Mouse (Mus musculus) kidney, embryonic 15.5 days (tissue): ENCODE data around the gene Tiparp. TPM values are rescaled to one million over a fixed set of nuclear protein-coding genes. Genes with fewer than 3 reads are reported as not detected.
A peak's percentile ranks its signal among the peaks of the same experiment; 100 is the strongest.

ENCODE experiments used
- ATAC-seq: fragments of 200-750 bp; cut with Nextera tagmentation; replicated peaks from 2 replicates; pipeline ENCODE4 v1.8.0; 2017; ENCODE audit warnings: moderate TSS enrichment; ENCODE audit not compliant: low FRiP score
- H3K27ac ChIP-seq: fragments of 300-500 bp; sonication (generic); 2 replicates; pipeline ENCODE4 v1.5.1; 2015; ENCODE audit warnings: mild to moderate bottlenecking, inconsistent platforms
- H3K27me3 ChIP-seq: fragments of 300-500 bp; sonication (generic); 2 replicates; pipeline ENCODE4 v1.6.1; 2015; ENCODE audit warnings: inconsistent platforms
- H3K36me3 ChIP-seq: fragments of 300-500 bp; sonication (generic); 2 replicates; pipeline ENCODE4 v1.6.1; 2015; ENCODE audit warnings: inconsistent platforms
- H3K4me1 ChIP-seq: fragments of 300-500 bp; sonication (generic); 2 replicates; pipeline ENCODE4 v1.6.1; 2015; ENCODE audit warnings: inconsistent platforms
- H3K4me2 ChIP-seq: fragments of 300-500 bp; sonication (generic); 2 replicates; pipeline ENCODE4 v1.6.1; 2015; ENCODE audit warnings: moderate library complexity, mild to moderate bottlenecking, inconsistent platforms
- H3K4me3 ChIP-seq: fragments of 300-500 bp; sonication (generic); replicated peaks from 2 replicates; pipeline ENCODE4 v1.5.1; 2015; ENCODE audit warnings: mild to moderate bottlenecking, inconsistent platforms
- H3K9ac ChIP-seq: fragments of 300-500 bp; sonication (generic); 2 replicates; pipeline ENCODE4 v1.6.1; 2015; ENCODE audit warnings: mild to moderate bottlenecking, inconsistent platforms
- H3K9me3 ChIP-seq: fragments of 300-500 bp; sonication (generic); replicated peaks from 2 replicates; pipeline ENCODE4 v1.6.1; 2016; ENCODE audit warnings: inconsistent platforms
- WGBS: fragments of 180-500 bp; shearing (Covaris S2); methylation state at CpG from one replicate; pipeline ENCODE4 v1.1.7; 2015; ENCODE audit warnings: mixed read lengths; 5-methylcytosine and 5-hydroxymethylcytosine counted together
- polyA plus RNA-seq: library from polyadenylated mRNA; unstranded; fragments of >200 nt; fragmentation: Nextera tagmentation; extraction: Ambion mirVana; gene quantifications from 2 replicates; pipeline ENCODE4 v1.2.1, GENCODE M21; 2015

Gene Tiparp
- polyA plus RNA-seq, 1 experiment from 2014 or later = 29.5 TPM

DNA sequence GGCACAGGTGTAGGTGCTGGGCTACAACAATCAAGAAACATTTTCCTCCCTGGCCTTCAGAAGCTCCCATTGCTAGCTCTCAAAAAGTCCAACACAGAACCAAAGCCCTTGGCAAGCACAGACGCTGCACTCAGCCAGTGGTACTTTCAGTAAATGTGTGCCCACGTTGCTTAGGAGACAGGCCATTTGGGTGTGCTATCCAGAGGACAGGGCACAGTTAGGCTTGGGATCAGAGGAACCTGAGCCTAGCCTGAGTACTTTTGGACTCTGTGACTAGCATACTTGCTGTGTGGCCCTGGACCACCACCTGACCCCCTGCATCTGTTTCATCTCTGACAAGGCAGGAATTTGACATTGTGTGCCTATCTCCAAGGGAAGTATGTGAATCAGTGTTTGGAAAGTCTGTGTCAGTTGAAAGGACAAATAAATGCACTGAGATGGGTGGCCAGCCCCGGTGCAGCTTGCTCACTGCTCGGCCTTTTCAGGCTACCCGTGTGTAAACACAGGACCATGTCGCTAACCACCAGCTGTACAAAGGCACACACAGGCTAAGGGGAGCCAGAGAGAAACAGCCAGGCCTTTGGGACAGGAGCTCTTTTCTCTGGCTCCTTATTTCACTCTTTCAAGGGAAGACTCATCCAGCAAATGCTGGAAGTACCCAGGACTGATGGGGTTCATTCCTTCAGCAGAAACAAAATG is 35.9 kb downstream of the Tiparp start:
- H3K9me3 ChIP-seq = no peaks in the 10 kb centered on the region
- no peaks in the 10 kb centered on the region for H3K4me1 ChIP-seq
- no peak overlapping the region for H3K27ac ChIP-seq
- no peaks in the 10 kb centered on the region for H3K36me3 ChIP-seq
- H3K27me3 ChIP-seq = no peaks in the 10 kb centered on the region
- no peak overlapping the region for H3K9ac ChIP-seq
- H3K4me2 ChIP-seq = no peak overlapping the region
- WGBS = 63% methylated on average over 6 of the region's 6 CpGs
- no peak overlapping the region for H3K4me3 ChIP-seq
- ATAC-seq = no peak

DNA sequence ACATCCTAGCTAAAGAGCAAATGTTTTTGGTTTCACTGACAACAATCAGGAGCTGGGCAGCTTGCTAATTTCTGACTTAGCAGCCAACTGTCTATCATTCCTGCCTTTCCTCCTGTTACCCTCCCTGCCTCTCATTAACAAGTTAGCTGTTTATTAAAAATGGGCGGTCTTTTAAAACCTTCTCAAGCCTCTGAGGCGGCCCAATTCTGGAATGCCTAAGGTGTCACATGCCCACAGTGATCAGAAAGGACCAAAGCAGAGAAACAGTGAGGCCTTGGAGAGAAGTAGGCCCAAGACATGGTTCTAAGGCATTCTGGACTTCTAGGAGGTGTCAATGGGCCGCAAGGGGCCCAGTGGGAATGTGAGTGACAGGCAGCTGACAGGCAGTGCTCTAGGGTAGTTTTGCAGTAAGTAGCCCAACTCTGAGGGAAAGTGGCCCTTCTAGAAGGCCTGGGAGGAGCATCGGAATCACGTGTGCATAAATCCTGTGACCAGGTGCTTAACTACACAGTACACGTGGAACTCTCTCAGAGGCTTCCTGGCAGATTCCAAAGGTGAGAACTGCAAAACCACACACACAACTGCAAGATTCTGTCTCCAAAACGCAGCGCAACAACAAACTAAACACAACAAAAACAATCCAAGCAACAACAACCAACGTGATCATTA is 37.6 kb downstream of the Tiparp start:
- 71% methylated on average over 9 of the region's 9 CpGs for WGBS
- H3K4me2 ChIP-seq = no peak overlapping the region
- H3K4me1 ChIP-seq = no peaks in the 10 kb centered on the region
- H3K27me3 ChIP-seq = no peaks in the 10 kb centered on the region
- H3K27ac ChIP-seq = no peak overlapping the region
- no peak overlapping the region for H3K4me3 ChIP-seq
- H3K9me3 ChIP-seq = no peaks in the 10 kb centered on the region
- H3K36me3 ChIP-seq = no peaks in the 10 kb centered on the region
- no peak for ATAC-seq
- no peak overlapping the region for H3K9ac ChIP-seq

DNA sequence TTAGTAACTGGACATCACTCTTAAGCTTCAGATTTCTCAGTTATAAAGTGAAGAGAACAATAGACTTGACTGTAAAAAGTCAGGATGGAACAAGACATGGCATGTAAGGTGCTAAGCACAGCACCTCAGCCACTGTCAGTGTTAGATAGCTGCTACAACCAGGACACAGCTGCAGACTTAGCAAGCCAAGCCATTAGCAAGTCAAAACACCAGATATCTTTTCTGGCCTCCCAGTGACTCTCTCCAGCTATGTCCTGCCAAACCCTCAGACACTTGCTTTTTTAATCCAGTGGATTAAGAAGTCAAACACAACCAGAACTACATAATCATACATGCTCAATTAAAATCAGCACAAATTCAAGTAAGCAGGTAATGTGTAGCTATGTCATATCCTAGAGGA is 41.7 kb downstream of the Tiparp start:
- H3K27me3 ChIP-seq = no peaks in the 10 kb centered on the region
- no peaks in the 10 kb centered on the region for H3K36me3 ChIP-seq
- no peaks in the 10 kb centered on the region for H3K9me3 ChIP-seq
- ATAC-seq = no peak
- H3K4me2 ChIP-seq = no peak overlapping the region
- no peak overlapping the region for H3K27ac ChIP-seq
- no peaks in the 10 kb centered on the region for H3K4me1 ChIP-seq
- no peak overlapping the region for H3K4me3 ChIP-seq
- H3K9ac ChIP-seq = no peak overlapping the region

DNA sequence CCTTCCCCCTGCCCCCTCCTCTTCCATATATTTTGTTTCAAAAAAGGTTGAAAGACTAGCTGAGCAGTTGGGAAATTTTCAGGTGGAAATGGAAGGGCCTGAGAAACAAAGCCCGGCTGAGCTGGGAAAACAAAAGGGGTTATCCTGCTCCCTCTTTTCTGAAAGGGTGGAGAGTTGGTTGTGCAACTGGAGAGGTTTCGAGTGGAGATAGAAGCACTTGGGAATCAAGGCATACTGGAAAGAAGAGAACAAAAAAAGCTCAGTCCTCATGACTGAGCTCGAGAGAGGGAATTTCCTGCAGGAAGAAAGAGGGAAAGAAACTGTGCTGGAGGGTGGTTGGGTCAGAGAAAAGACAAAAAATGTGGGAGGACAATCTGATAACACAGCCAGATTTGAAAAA is 45.3 kb downstream of the Tiparp start:
- no peak overlapping the region for H3K27ac ChIP-seq
- no peak for ATAC-seq
- 58% methylated on average over 3 of the region's 3 CpGs for WGBS

DNA sequence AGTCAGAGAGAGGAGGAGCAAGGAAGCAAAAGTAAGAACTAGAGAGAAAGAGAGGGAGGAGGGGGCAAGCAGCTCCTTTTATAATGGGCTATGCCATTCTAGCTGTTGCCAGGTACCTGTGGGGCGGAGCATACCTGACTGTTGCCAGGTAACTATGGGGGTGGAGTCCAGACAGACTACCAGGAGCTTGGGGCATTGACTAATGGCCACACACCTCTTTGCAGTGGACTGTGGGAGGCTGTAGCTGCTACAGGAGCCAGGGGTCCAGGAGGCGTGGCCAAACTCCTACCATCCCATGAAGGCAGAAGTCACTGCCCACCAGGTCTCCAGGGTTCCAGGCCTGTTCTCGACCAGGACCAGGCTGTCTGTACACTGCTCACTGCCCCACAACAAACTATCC is 49.4 kb downstream of the Tiparp start:
- ATAC-seq = peak; percentile 60; the same call in 1 of the 2 replicates
- no peak overlapping the region for H3K4me2 ChIP-seq
- H3K27me3 ChIP-seq = no peaks in the 10 kb centered on the region
- WGBS = 84% methylated on average over 3 of the region's 3 CpGs
- no peaks in the 10 kb centered on the region for H3K36me3 ChIP-seq
- no peaks in the 10 kb centered on the region for H3K9me3 ChIP-seq
- H3K4me1 ChIP-seq = no peaks in the 10 kb centered on the region
- H3K27ac ChIP-seq = no peak overlapping the region
- no peak overlapping the region for H3K9ac ChIP-seq
- H3K4me3 ChIP-seq = no peak overlapping the region

More for the DNA sequence above, 45.3 kb downstream of the Tiparp start:
- no peak overlapping the region for H3K9ac ChIP-seq
- no peak overlapping the region for H3K4me3 ChIP-seq
- H3K4me1 ChIP-seq = no peaks in the 10 kb centered on the region
- no peaks in the 10 kb centered on the region for H3K9me3 ChIP-seq
- H3K36me3 ChIP-seq = no peaks in the 10 kb centered on the region
- H3K27me3 ChIP-seq = no peaks in the 10 kb centered on the region
- no peak overlapping the region for H3K4me2 ChIP-seq

DNA sequence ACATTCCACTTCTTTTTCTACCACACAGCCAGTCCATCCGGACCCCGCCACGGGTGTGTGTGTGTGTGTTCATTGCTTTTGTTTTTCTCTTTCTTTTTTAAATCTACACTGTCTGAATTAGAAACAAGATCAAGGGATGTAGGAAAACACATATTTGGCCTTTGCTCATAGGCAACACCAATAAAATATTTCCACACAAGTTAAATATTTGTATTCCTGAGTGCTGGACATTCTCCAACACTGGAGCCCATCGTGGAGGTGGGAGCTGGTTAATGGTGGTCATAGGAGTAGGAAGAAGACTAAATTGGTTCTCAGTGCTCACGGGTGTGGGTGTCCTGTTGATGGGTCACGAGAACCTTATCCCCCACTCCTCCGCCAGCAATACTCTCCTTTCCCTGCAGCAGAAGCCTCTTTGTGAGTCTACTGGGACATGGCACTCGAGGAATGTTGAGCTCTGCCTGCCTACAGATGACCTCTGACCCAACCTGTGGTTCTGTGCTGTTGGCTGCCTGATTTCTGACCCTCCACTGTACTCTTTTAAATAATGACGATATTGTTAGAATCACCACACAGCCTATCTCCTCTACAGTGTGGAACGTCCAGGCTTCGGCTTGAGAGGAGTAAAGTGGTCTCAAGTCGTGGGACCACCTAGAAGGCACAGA is 51.2 kb downstream of the Tiparp start:
- no peaks in the 10 kb centered on the region for H3K36me3 ChIP-seq
- no peaks in the 10 kb centered on the region for H3K9me3 ChIP-seq
- H3K9ac ChIP-seq = no peak overlapping the region
- no peak overlapping the region for H3K4me3 ChIP-seq
- WGBS = 66% methylated on average over 12 of the region's 12 CpGs
- H3K4me2 ChIP-seq = no peak overlapping the region
- no peaks in the 10 kb centered on the region for H3K27me3 ChIP-seq
- no peak for ATAC-seq
- no peak overlapping the region for H3K27ac ChIP-seq
- no peaks in the 10 kb centered on the region for H3K4me1 ChIP-seq

DNA sequence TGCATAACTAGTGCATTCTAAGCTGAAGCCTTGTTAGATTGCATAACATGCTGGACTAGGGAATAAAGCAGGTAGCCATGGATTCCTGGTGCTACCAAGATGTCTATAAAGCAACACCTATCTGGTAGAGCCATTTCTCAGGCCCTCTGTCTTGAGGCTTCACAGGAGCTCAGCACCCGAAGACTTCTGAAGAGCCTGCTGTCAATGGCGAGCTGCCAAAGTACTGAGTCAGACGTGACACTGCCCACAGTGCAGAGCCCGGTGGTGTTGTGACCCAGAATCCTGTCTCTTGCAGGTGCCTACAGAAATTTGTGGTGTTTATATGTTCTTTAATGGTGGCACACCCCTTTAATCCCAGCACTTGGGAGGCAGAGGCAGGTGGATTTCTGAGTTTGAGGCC is 53.4 kb downstream of the Tiparp start:
- Histone ChIP-seq H3K9ac (no peak overlapping the region), H3K4me1 (peaks cover 9% of the 10 kb centered on the region), H3K27me3 (no peaks in the 10 kb centered on the region), H3K36me3 (no peaks in the 10 kb centered on the region), H3K27ac (no peak overlapping the region), H3K4me3 (no peak overlapping the region), H3K4me2 (no peak overlapping the region), H3K9me3 (no peaks in the 10 kb centered on the region)
- 75% methylated on average over 4 of the region's 4 CpGs for WGBS
- ATAC-seq = no peak

DNA sequence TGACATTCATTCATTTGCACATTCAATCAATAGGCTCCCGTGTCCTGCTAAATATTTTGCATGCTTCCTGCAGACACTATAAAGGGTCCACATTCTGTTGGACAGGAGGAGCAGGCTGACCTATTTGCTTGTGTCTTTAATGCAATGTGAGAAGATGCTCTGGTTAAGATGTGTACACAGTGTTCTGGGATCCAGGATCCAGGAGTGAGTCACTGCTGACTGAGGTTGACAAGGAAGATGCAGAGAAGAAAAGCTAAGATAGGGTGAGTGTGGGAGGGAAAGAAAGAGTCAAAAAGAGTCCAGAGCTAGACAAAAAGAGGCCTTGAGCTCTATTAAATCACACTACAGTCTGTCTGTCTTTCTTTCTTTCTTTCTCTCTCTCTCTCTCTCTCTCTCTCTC is 56.1 kb downstream of the Tiparp start:
- no peak overlapping the region for H3K27ac ChIP-seq
- no peak for ATAC-seq
- 78% methylated on average over 1 of the region's 1 CpGs for WGBS
- no peaks in the 10 kb centered on the region for H3K27me3 ChIP-seq
- peaks cover 18% of the 10 kb centered on the region for H3K4me1 ChIP-seq
- H3K36me3 ChIP-seq = no peaks in the 10 kb centered on the region
- H3K4me3 ChIP-seq = no peak overlapping the region
- no peak overlapping the region for H3K9ac ChIP-seq
- H3K9me3 ChIP-seq = no peaks in the 10 kb centered on the region
- no peak overlapping the region for H3K4me2 ChIP-seq

DNA sequence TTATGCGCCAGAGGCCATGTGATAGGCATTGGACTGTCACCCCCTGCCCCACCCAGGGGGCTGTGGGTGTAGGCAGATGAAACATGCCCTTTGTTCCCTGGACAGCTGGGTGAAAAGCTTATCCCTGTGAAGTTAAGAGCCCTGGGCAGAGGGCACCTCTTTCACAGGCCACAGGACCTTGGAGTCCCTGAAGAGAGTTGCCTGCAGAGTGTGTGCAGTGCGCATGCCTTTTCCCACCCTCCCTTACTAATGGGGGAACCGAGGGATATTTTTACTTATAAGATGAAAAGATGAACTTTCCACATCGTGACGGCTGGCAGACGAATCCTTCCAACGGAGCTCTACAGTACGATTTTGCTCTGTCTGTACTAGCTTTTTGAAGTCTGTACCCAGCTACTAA is 57.1 kb downstream of the Tiparp start:
- Histone ChIP-seq H3K27ac (no peak overlapping the region), H3K9ac (no peak overlapping the region), H3K27me3 (no peaks in the 10 kb centered on the region), H3K36me3 (no peaks in the 10 kb centered on the region), H3K4me1 (peaks cover 18% of the 10 kb centered on the region), H3K9me3 (no peaks in the 10 kb centered on the region), H3K4me3 (no peak overlapping the region), H3K4me2 (no peak overlapping the region)
- 76% methylated on average over 8 of the region's 8 CpGs for WGBS
- no peak for ATAC-seq

DNA sequence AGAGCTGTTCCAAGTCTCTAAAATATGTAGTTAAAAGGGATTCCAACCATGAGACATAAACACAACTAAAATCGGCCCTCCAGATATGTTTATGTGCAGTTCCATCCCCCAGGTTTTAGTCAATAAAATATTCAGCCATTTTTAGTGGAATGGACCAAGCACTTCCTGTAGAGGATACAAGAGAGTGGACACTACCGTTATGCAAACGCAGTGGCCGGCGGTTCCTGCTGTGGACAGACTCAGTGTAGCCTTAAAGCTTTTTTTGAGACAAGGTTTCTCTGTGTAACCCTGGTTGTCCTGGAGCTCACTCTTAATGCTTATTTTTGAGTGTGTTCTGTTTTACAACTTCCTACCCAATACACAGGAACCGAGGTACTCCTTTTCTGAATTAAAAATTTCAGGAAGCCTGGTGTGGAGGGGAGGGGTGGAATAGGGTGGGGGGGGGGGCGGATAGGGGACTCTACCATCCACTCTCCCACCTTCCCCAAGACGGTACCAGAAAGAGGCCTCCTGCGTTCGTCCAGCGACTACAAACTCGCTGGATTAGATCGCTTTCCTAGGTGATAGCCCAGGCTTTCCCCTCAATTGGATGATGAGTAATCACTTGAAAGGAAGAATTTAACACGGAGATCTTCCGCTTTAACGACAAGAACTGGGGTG is 57.7 kb downstream of the Tiparp start:
- WGBS = 35% methylated on average over 16 of the region's 16 CpGs
- H3K4me2 ChIP-seq = peak overlapping the region; percentile 67
- 0 out of 2 replicates have a peak overlapping the region, but pooled peaks have one; percentile 6 for H3K9ac ChIP-seq
- peak overlapping the region; percentile 35 for H3K4me3 ChIP-seq
- H3K36me3 ChIP-seq = no peaks in the 10 kb centered on the region
- H3K27me3 ChIP-seq = no peaks in the 10 kb centered on the region
- no peak overlapping the region for H3K27ac ChIP-seq
- no peak; the same call in 1 of the 2 replicates for ATAC-seq
- no peaks in the 10 kb centered on the region for H3K9me3 ChIP-seq
- H3K4me1 ChIP-seq = peaks cover 18% of the 10 kb centered on the region

DNA sequence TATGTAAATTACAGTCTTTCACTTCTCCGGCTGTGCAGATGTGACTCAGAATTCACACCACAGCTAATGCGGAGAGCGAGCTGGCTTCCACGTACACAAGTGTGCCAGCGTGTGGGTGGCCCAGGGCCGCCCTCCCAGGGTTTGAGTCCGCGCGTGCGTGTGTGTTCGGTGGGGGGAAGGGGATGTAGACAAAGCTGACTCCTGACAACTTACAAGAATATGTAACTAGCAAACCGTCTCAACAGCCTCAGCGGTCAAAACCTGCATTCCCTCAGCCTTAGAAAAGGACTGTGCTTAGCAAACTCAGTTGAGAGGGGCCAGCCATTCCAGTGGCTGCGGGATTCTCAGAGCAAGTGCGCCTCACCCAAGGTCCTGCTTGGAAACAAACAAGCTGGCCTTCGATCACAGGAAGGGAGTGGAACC is 58.3 kb downstream of the Tiparp start:
- peak; percentile 73 for ATAC-seq
- 7% methylated on average over 16 of the region's 16 CpGs for WGBS
- no peaks in the 10 kb centered on the region for H3K36me3 ChIP-seq
- peak overlapping the region; percentile 35 for H3K4me3 ChIP-seq
- peaks cover 18% of the 10 kb centered on the region for H3K4me1 ChIP-seq
- H3K4me2 ChIP-seq = peak overlapping the region; percentile 67
- no peaks in the 10 kb centered on the region for H3K27me3 ChIP-seq
- H3K27ac ChIP-seq = peak overlapping the region; percentile 0; the same call in 1 of the 2 replicates
- 0 out of 2 replicates have a peak overlapping the region, but pooled peaks have one; percentile 6 for H3K9ac ChIP-seq
- no peaks in the 10 kb centered on the region for H3K9me3 ChIP-seq

DNA sequence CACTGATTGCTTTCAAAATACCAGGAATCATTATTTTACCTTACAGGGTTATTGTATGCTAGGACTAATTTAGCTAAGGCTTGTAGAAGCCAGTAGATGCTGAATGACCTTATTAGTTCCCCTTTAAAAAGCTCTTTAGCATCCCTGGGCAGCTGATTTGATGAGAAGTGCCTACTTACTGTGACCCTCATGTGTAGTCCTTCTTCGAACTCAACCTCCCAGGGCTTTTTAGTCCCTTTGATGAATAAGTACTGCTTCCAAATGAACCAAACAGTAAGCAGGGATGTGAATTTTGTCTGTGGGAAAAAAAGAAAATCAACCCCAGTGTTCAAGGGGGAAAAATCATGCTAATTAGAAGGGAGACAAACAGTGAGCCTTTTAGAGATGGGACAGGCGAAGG is 58.8 kb downstream of the Tiparp start:
- peak overlapping the region; percentile 0; the same call in 1 of the 2 replicates for H3K27ac ChIP-seq
- H3K4me2 ChIP-seq = peak overlapping the region; percentile 67
- H3K4me1 ChIP-seq = peaks cover 18% of the 10 kb centered on the region
- H3K27me3 ChIP-seq = no peaks in the 10 kb centered on the region
- no peak overlapping the region for H3K9ac ChIP-seq
- H3K9me3 ChIP-seq = no peaks in the 10 kb centered on the region
- peak overlapping the region; percentile 35 for H3K4me3 ChIP-seq
- 65% methylated on average over 2 of the region's 2 CpGs for WGBS
- no peak for ATAC-seq
- H3K36me3 ChIP-seq = no peaks in the 10 kb centered on the region
